Mouse (Mus musculus) kidney, adult 10 weeks (tissue): Measurements from ENCODE around the gene Olfr1140. TPM values are rescaled to one million over a fixed set of nuclear protein-coding genes. Genes with fewer than 3 reads are reported as not detected.

ENCODE experiments used
- polyA plus RNA-seq: library from polyadenylated mRNA; stranded (reverse); fragments of 350-450 nt; fragmentation: Illumina TruSeq; extraction: RNeasy Lipid Tissue Mini Kit (QIAGEN cat#74804); gene quantifications from one replicate; pipeline ENCODE4 v1.2.3, GENCODE M21; 2014; ENCODE audit warnings: low read depth, low replicate concordance

Gene Olfr1140
- polyA plus RNA-seq = not detected

GRCm38 (mm10) chr2:87743452-87743851, at the start of gene Olfr1140:
Gene Olfr1140, plus strand, starts transcription at chr2:87743752.

GRCm38 (mm10) chr2:87693847-87694246, 49.7 kb upstream of the Olfr1140 start, which contains the start of gene Olfr1136:
Gene Olfr1136, minus strand, starts transcription at chr2:87693947.

GRCm38 (mm10) chr2:87713079-87713478, 30.5 kb upstream of the Olfr1140 start, which contains the start of gene Olfr1137:
Gene Olfr1137, minus strand, starts transcription at chr2:87713179.

GRCm38 (mm10) chr2:87739878-87740277, 3.7 kb upstream of the Olfr1140 start, which contains the start of gene Olfr1138:
Gene Olfr1138, minus strand, starts transcription at chr2:87739978.

GRCm38 (mm10) chr2:87753891-87754290, 10.3 kb downstream of the Olfr1140 start, which contains the start of gene Olfr1141:
Gene Olfr1141, minus strand, starts transcription at chr2:87753991.

GRCm38 (mm10) chr2:87779183-87779582, 35.6 kb downstream of the Olfr1140 start, which contains the start of gene Olfr152:
Gene Olfr152, plus strand, starts transcription at chr2:87779483.

Other genes starting within 250 kb of the Olfr1140 start
- not detected for gene Pramel7, start 246.7 kb upstream of the Olfr1140 start, polyA plus RNA-seq
- not detected for gene Pramel6, start 237.2 kb upstream of the Olfr1140 start, polyA plus RNA-seq
- not detected for gene Olfr153, start 212.0 kb upstream of the Olfr1140 start, polyA plus RNA-seq
- not detected for gene Olfr1128, start 198.2 kb upstream of the Olfr1140 start, polyA plus RNA-seq
- gene Olfr1129, start 169.8 kb upstream of the Olfr1140 start, polyA plus RNA-seq = not detected
- not detected for gene Olfr1130, start 137.5 kb upstream of the Olfr1140 start, polyA plus RNA-seq
- not detected for gene Olfr1131, start 116.6 kb upstream of the Olfr1140 start, polyA plus RNA-seq
- not detected for gene Olfr1132, start 106.2 kb upstream of the Olfr1140 start, polyA plus RNA-seq
- gene Olfr1133, start 96.4 kb upstream of the Olfr1140 start, polyA plus RNA-seq = not detected
- gene Olfr1134, start 85.3 kb upstream of the Olfr1140 start, polyA plus RNA-seq = not detected
- not detected for gene Olfr1135, start 70.1 kb upstream of the Olfr1140 start, polyA plus RNA-seq
- not detected for gene Olfr1136, start 49.8 kb upstream of the Olfr1140 start, polyA plus RNA-seq
- gene Olfr1137, start 30.6 kb upstream of the Olfr1140 start, polyA plus RNA-seq = not detected
- gene Olfr1138, start 3.8 kb upstream of the Olfr1140 start, polyA plus RNA-seq = not detected
- gene Olfr1141, start 10.2 kb downstream of the Olfr1140 start, polyA plus RNA-seq = not detected
- not detected for gene Olfr152, start 35.7 kb downstream of the Olfr1140 start, polyA plus RNA-seq
- not detected for gene Olfr1143, start 56.8 kb downstream of the Olfr1140 start, polyA plus RNA-seq
- not detected for gene Olfr1145, start 66.1 kb downstream of the Olfr1140 start, polyA plus RNA-seq
- gene Olfr1148, start 86.8 kb downstream of the Olfr1140 start, polyA plus RNA-seq = not detected
- gene Olfr1150-ps1, start 100.2 kb downstream of the Olfr1140 start, polyA plus RNA-seq = not detected
- not detected for gene Olfr1151, start 112.1 kb downstream of the Olfr1140 start, polyA plus RNA-seq
- not detected for gene Olfr1152, start 122.7 kb downstream of the Olfr1140 start, polyA plus RNA-seq
- not detected for gene Olfr1153, start 151.2 kb downstream of the Olfr1140 start, polyA plus RNA-seq
- not detected for gene Olfr1154, start 161.4 kb downstream of the Olfr1140 start, polyA plus RNA-seq
- gene Olfr1155, start 201.4 kb downstream of the Olfr1140 start, polyA plus RNA-seq = not detected
- not detected for gene Olfr1156, start 209.3 kb downstream of the Olfr1140 start, polyA plus RNA-seq
- not detected for gene Olfr1157, start 224.5 kb downstream of the Olfr1140 start, polyA plus RNA-seq
- gene Olfr74, start 230.9 kb downstream of the Olfr1140 start, polyA plus RNA-seq = not detected
- gene Olfr1158, start 246.4 kb downstream of the Olfr1140 start, polyA plus RNA-seq = not detected